Comparison of ENCODE assay signal across 25 mouse cellular contexts in genomic region chrX:101423462-101423861, GRCm38 (mm10). TPM values are rescaled to one million over a fixed set of nuclear protein-coding genes. Genes with fewer than 3 reads are reported as not detected.
A peak's percentile ranks its signal among the peaks of the same experiment; 100 is the strongest.
DNase-seq lines count a peak whose midpoint lies in the region; ATAC-seq and TF ChIP-seq lines count a peak whose summit lies in the region.
"Had no signal": no experiment of that assay in that cellular context is flagged by ENCODE, and none has a peak within 500 bp of the region (broad histone marks: within the 10 kb centered on the region; RNA-seq: fewer than 3 reads in every experiment).

No protein-coding gene starts in this region.

- DNase-seq in cerebellum, postnatal 10 days, result peak; percentile 17 to 21
- DNase-seq in cerebellum, postnatal 36 days, result no peak
- DNase-seq in MEL (ENCODE audit: low read depth, low spot score), result peak; percentile 21
- peak; percentile 12 for DNase-seq in adipocyte (ENCODE audit: low spot score)
- DNase-seq in kidney, adult 9 months, result no peak
- DNase-seq: B cell, adult 2 months; cerebellum, adult 8-10 months; gastrocnemius, postnatal 36 days; heart, adult 18-20 months; heart, postnatal 14 days; kidney, adult 2 months had no signal

- H3K4me2 ChIP-seq in intestine, embryonic 15.5 days (replicated peaks), result no peak overlapping the region
- H3K4me2 ChIP-seq: heart, embryonic 11.5 days; heart, embryonic 15.5 days; hindbrain, embryonic 13.5 days had no signal

- no peaks in the 10 kb centered on the region for H3K27me3 ChIP-seq in MEL (ENCODE audit: control insufficient read depth in 1 of 2, insufficient read depth in 2 of 2, low read length in 2 of 2)
- no peaks in the 10 kb centered on the region for H3K27me3 ChIP-seq in intestine, embryonic 15.5 days (replicated peaks)
- H3K27me3 ChIP-seq: heart, embryonic 15.5 days; hindbrain, embryonic 13.5 days; Patski had no signal

- H3K36me3 ChIP-seq in MEL (ENCODE audit: control insufficient read depth in 1 of 2, insufficient read depth in 2 of 2, low read length in 2 of 2), result peaks cover 0 to 2% of the 10 kb centered on the region in 2 experiments; a peak in 2 of 4 replicates
- H3K36me3 ChIP-seq in intestine, embryonic 15.5 days, result no peaks in the 10 kb centered on the region
- H3K36me3 ChIP-seq: embryonic facial prominence, embryonic 10.5 days; forebrain, embryonic 10.5 days; G1E; heart, embryonic 15.5 days; hindbrain, embryonic 13.5 days had no signal

- H3K4me1 ChIP-seq in MEL (ENCODE audit: control insufficient read depth in 1 of 2, insufficient read depth in 2 of 2, low read length in 2 of 2), result peaks cover 3 to 7% of the 10 kb centered on the region in 2 experiments; a peak in 3 of 4 replicates
- peaks cover 3% of the 10 kb centered on the region; the same call in 1 of the 2 replicates for H3K4me1 ChIP-seq in intestine, embryonic 15.5 days (replicated peaks)

- ATAC-seq in intestine, embryonic 15.5 days, result no peak
- ATAC-seq: activated CD4-positive, CD25-positive, alpha-beta regulatory T cell, adult 4 months; CD4-positive, CD25-positive, alpha-beta regulatory T cell, adult 4 months; forebrain, embryonic 14.5 days; hindbrain, postnatal 0 days; Patski had no signal

- no peak overlapping the region for H3K4me3 ChIP-seq in MEL (ENCODE audit: control insufficient read depth in 1 of 2, insufficient read depth in 1 of 2, low read depth in 2 of 2, low read length in 2 of 2)
- H3K4me3 ChIP-seq in intestine, embryonic 15.5 days (replicated peaks), result no peak overlapping the region
- H3K4me3 ChIP-seq: embryonic facial prominence, embryonic 10.5 days; erythroblast, embryonic 14.5 days; forebrain, embryonic 10.5 days; heart, embryonic 15.5 days; hindbrain, embryonic 13.5 days had no signal

- WGBS in intestine, embryonic 15.5 days, result 86% methylated on average over 2 of the region's 2 CpGs

- no peak overlapping the region for H3K27ac ChIP-seq in MEL (ENCODE audit: control insufficient read depth, low read depth, low read length)
- no peak overlapping the region for H3K27ac ChIP-seq in intestine, embryonic 15.5 days
- H3K27ac ChIP-seq: embryonic facial prominence, embryonic 10.5 days; forebrain, embryonic 10.5 days; heart, embryonic 15.5 days; hindbrain, embryonic 13.5 days; hindbrain, postnatal 0 days had no signal

- no peak for TF ChIP-seq POLR2A in MEL (IDR thresholded peaks at IDR 0.05; ENCODE audit: control insufficient read depth in 1 of 2, insufficient read depth in 1 of 2, low read depth in 1 of 2, low read length in 2 of 2, poor library complexity in 1 of 2)

- TF ChIP-seq RAD21 in MEL (IDR thresholded peaks at IDR 0.05; ENCODE audit: low read depth, low read length), result no peak

- no peak overlapping the region for H3K9ac ChIP-seq in MEL (ENCODE audit: control insufficient read depth, low read depth, low read length, poor library complexity, severe bottlenecking)
- no peak overlapping the region for H3K9ac ChIP-seq in intestine, embryonic 15.5 days
- H3K9ac ChIP-seq: heart, embryonic 15.5 days; hindbrain, embryonic 13.5 days had no signal

- no peak for TF ChIP-seq EP300 in MEL (IDR thresholded peaks at IDR 0.05; ENCODE audit: low read depth in 1 of 2, low read length in 2 of 2)

- H3K79me2 ChIP-seq in MEL (ENCODE audit: control insufficient read depth, insufficient read depth, low read length, poor library complexity), result peaks cover 5% of the 10 kb centered on the region

- no peaks in the 10 kb centered on the region for H3K9me3 ChIP-seq in MEL (replicated peaks; ENCODE audit: insufficient read depth, low read length)
- H3K9me3 ChIP-seq in intestine, embryonic 15.5 days, result no peaks in the 10 kb centered on the region
- H3K9me3 ChIP-seq: embryonic facial prominence, embryonic 10.5 days; forebrain, embryonic 10.5 days; G1E; heart, embryonic 15.5 days; hindbrain, embryonic 13.5 days had no signal

- no peak for TF ChIP-seq CTCF in MEL (IDR thresholded peaks at IDR 0.05 in 2 of 3, conservative IDR thresholded peaks at IDR 0.05 in 1 of 3; ENCODE audit: control insufficient read depth in 1 of 3, insufficient read depth in 1 of 3, low read depth in 2 of 3, low read length in 3 of 3, poor library complexity in 1 of 3, severe bottlenecking in 1 of 3)

TF ChIP-seq in MEL, 35 proteins besides CTCF, POLR2A, EP300 and RAD21:
- TF ChIP-seq RCOR1 (IDR thresholded peaks at IDR 0.05; ENCODE audit: low read depth, low read length), result peak; percentile 76; the same call in 1 of the 2 replicates
- TF ChIP-seq ZKSCAN1 (IDR thresholded peaks at IDR 0.05; ENCODE audit: low read depth, low read length), result no peak

RNA-seq across cellular contexts. Expression of gene Zmym3, which starts 2.8 kb away (rescaled TPM):
- total RNA-seq in MEL (2012; rRNA removed), result 20.7 and 26.7 TPM in 2 replicates
- polyA plus RNA-seq in MEL (2012; ENCODE audit: insufficient read depth in 1 of 2, insufficient read length in 2 of 2, low read depth in 1 of 2, low replicate concordance in 2 of 2, missing spikeins in 1 of 2), result 10 to 100 TPM in 1 of 2 experiments, not detected in 1; 42.9 TPM
- 20.4 and 21.2 TPM in 2 replicates for polyA plus RNA-seq in intestine, embryonic 15.5 days (2015; fragmentation: Nextera tagmentation; extraction: Ambion mirVana)

RNA-seq across cellular contexts. Expression of gene Nono, which starts 5.7 kb away (rescaled TPM):
- 287 and 304 TPM in 2 replicates for total RNA-seq in MEL (2012; rRNA removed)
- 100 to 1,000 TPM in 1 of 2 experiments, not detected in 1; 442 TPM for polyA plus RNA-seq in MEL (2012; ENCODE audit: insufficient read depth in 1 of 2, insufficient read length in 2 of 2, low read depth in 1 of 2, low replicate concordance in 2 of 2, missing spikeins in 1 of 2)
- polyA plus RNA-seq in intestine, embryonic 15.5 days (2015; fragmentation: Nextera tagmentation; extraction: Ambion mirVana), result 324 and 340 TPM in 2 replicates

RNA-seq across cellular contexts. Expression of gene Itgb1bp2, which starts 25.4 kb away (rescaled TPM):
- total RNA-seq in MEL (2012; rRNA removed), result 0.49 and 0.62 TPM in 2 replicates
- under 1 TPM in 1 of 2 experiments, not detected in 1; 0.77 TPM for polyA plus RNA-seq in MEL (2012; ENCODE audit: insufficient read depth in 1 of 2, insufficient read length in 2 of 2, low read depth in 1 of 2, low replicate concordance in 2 of 2, missing spikeins in 1 of 2)
- 0.73 and 1.6 TPM in 2 replicates for polyA plus RNA-seq in intestine, embryonic 15.5 days (2015; fragmentation: Nextera tagmentation; extraction: Ambion mirVana)

RNA-seq across cellular contexts. Expression of gene Gjb1, which starts 47.3 kb away (rescaled TPM):
- total RNA-seq in MEL (2012; rRNA removed), result not detected in 2 replicates
- polyA plus RNA-seq in MEL (2012; ENCODE audit: insufficient read depth in 1 of 2, insufficient read length in 2 of 2, low read depth in 1 of 2, low replicate concordance in 2 of 2, missing spikeins in 1 of 2), result not detected
- 59.2 and 77.1 TPM in 2 replicates for polyA plus RNA-seq in intestine, embryonic 15.5 days (2015; fragmentation: Nextera tagmentation; extraction: Ambion mirVana)
- total RNA-seq: G1E; heart, adult 18-20 months; heart, postnatal 14 days; hematopoietic stem cell, adult 5-6 weeks had no signal
- polyA plus RNA-seq: activated CD4-positive, CD25-positive, alpha-beta regulatory T cell, adult 4 months; CD4-positive, CD25-positive, alpha-beta regulatory T cell, adult 4 months; embryonic facial prominence, embryonic 10.5 days; forebrain, embryonic 10.5 days; G1E had no signal

Comparison
In these comparisons a context has a peak if more than half of its experiments do, and no peak if none do; other contexts are left out.
1. DNase-seq: peak in cerebellum, postnatal 10 days (2 of 2), MEL (single experiment) and adipocyte (single experiment); none in cerebellum, postnatal 36 days (0 of 2) and kidney, adult 9 months (single experiment).